Mouse (Mus musculus) intestine, embryonic 14.5 days (tissue): ENCODE results near the gene Ulk4. TPM values are rescaled to one million over a fixed set of nuclear protein-coding genes. Genes with fewer than 3 reads are reported as not detected.

Experiments used
- ATAC-seq: fragments of 200-750 bp; cut with Nextera tagmentation; replicated peaks from 2 replicates; pipeline ENCODE4 v1.8.0; 2017; ENCODE audit warnings: low read depth, moderate number of reproducible peaks, moderate TSS enrichment, moderate library complexity; ENCODE audit not compliant: low FRiP score, low TSS enrichment
- DNase-seq: peaks from one replicate; pipeline ENCODE4 v3.0.0-alpha.2; 2018; ENCODE audit warnings: low spot score
- H3K27ac ChIP-seq: fragments of 300-500 bp; sonication (generic); 2 replicates; pipeline ENCODE4 v1.5.1; 2014; ENCODE audit warnings: low read depth, mild to moderate bottlenecking, control low read depth
- H3K27me3 ChIP-seq: fragments of 300-500 bp; sonication (generic); replicated peaks from 2 replicates; pipeline ENCODE4 v1.6.1; 2014; ENCODE audit warnings: low read length, control low read depth; ENCODE audit not compliant: control insufficient read depth, insufficient read depth
- H3K36me3 ChIP-seq: fragments of 300-500 bp; sonication (generic); 2 replicates; pipeline ENCODE4 v1.6.1; 2014; ENCODE audit warnings: low read length, control low read depth; ENCODE audit not compliant: control insufficient read depth, insufficient read depth
- H3K4me1 ChIP-seq: fragments of 300-500 bp; sonication (generic); replicated peaks from 2 replicates; pipeline ENCODE4 v1.6.1; 2014; ENCODE audit warnings: low read length, control low read depth, mixed read lengths; ENCODE audit not compliant: control insufficient read depth, insufficient read depth
- H3K4me2 ChIP-seq: fragments of 300-500 bp; sonication (generic); 2 replicates; pipeline ENCODE4 v1.6.1; 2014; ENCODE audit warnings: low read length
- H3K4me3 ChIP-seq: fragments of 300-500 bp; sonication (generic); 2 replicates; pipeline ENCODE4 v1.5.1; 2014; ENCODE audit warnings: low read depth, low read length, control low read depth, mixed read lengths
- H3K9ac ChIP-seq: fragments of 300-500 bp; sonication (generic); 2 replicates; pipeline ENCODE4 v1.6.1; 2014; ENCODE audit warnings: mild to moderate bottlenecking, low read length
- H3K9me3 ChIP-seq: fragments of 300-500 bp; sonication (generic); 2 replicates; pipeline ENCODE4 v1.6.1; 2016; ENCODE audit warnings: low read length, control low read depth; ENCODE audit not compliant: control insufficient read depth
- WGBS: fragments of 180-500 bp; shearing (Covaris S2); extraction: QIAGEN DNeasy Blood & Tissue Kit; methylation state at CpG from one replicate; pipeline ENCODE4 v1.1.7; 2014; 5-methylcytosine and 5-hydroxymethylcytosine counted together
- polyA plus RNA-seq: library from polyadenylated mRNA; unstranded; fragments of >200 nt; fragmentation: Nextera tagmentation; extraction: Ambion mirVana; gene quantifications from 2 replicates; pipeline ENCODE4 v1.2.1, GENCODE M21; 2014

Gene Ulk4
- 113 and 122 TPM in 2 replicates for polyA plus RNA-seq

GRCm38 (mm10) chr9:121277118-121278060, at the start of gene Ulk4:
TSS of gene Ulk4 (minus strand) at chr9:121277197.
- Histone ChIP-seq H3K4me2 (peak within 1 kb of the TSS; percentile 72), H3K9ac (peak within 1 kb of the TSS; percentile 61), H3K36me3 (no peaks in the 10 kb centered on the region), H3K4me1 (0 out of 2 replicates have a peak, but pooled peaks cover 5% of the 10 kb centered on the region), H3K9me3 (no peaks in the 10 kb centered on the region), H3K27ac (peak within 1 kb of the TSS; percentile 81), H3K27me3 (no peaks in the 10 kb centered on the region), H3K4me3 (peak within 1 kb of the TSS; percentile 78)
- DNase-seq (peak; percentile 99), ATAC-seq (peak; percentile 97)
- WGBS, result under 1% methylated on average over 59 of the region's 59 CpGs

DNA sequence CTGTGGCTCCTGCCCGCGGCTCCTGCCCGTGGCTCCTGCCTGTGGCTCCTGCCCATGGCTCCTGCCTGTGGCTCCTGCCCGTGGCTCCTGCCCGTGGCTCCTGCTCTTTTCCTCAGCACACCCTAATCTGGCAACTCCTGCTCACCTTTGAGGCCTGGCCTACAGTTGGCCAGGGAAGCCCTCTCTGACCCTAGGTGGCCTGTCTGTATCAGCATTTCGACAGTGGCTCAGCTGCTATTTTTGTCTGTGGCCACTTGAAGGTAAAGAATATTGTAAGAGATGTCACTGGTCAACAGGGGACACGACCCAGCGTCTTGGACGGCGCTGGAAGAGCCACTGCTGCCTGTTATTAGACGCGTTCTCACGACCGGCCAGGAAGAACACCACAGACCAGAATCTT, 45.0 kb upstream of the Ulk4 start:
- no peak for ATAC-seq
- H3K36me3 ChIP-seq, result no peaks in the 10 kb centered on the region

GRCm38 (mm10) chr9:121321118-121321517, 44.1 kb upstream of the Ulk4 start:
- Histone ChIP-seq H3K9me3 (no peaks in the 10 kb centered on the region), H3K27ac (no peak overlapping the region), H3K9ac (no peak overlapping the region), H3K36me3 (no peaks in the 10 kb centered on the region), H3K4me1 (peaks cover 14% of the 10 kb centered on the region), H3K27me3 (no peaks in the 10 kb centered on the region), H3K4me2 (no peak overlapping the region), H3K4me3 (no peak overlapping the region)
- ATAC-seq (no peak), DNase-seq (no peak)
- 98% methylated on average over 2 of the region's 2 CpGs for WGBS

More for the DNA sequence above, 45.0 kb upstream of the Ulk4 start:
- WGBS, result 96% methylated on average over 14 of the region's 14 CpGs
- Histone ChIP-seq H3K4me3 (no peak overlapping the region), H3K4me1 (peaks cover 9% of the 10 kb centered on the region), H3K27ac (no peak overlapping the region), H3K9ac (no peak overlapping the region), H3K4me2 (no peak overlapping the region), H3K27me3 (no peaks in the 10 kb centered on the region), H3K9me3 (no peaks in the 10 kb centered on the region)
- no peak for DNase-seq

DNA sequence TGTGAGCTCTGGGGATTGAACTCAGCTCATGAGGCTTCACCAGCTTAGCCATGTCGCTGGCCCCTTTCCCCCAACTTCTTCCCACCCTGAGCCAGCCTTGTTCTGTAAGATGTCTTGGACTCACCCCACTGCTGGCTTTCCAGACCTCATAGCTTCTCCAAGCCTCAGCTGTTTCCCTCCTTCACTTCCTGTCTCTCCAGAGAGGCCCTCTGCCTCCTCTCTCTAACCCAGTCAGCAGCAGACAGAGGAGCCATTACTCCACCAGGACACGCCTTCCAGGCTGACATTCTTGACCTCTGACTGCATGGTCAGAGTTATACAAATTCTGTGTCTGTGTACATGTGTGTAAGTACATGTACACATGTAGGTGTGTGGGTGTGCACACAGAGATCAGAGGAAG, 43.4 kb upstream of the Ulk4 start:
- DNase-seq (no peak), ATAC-seq (0 out of 2 replicates have a peak, but pooled peaks have one; percentile 19)
- H3K27ac ChIP-seq, result no peak overlapping the region
- H3K27me3 ChIP-seq, result no peaks in the 10 kb centered on the region
- H3K9ac ChIP-seq, result no peak overlapping the region
- H3K4me3 ChIP-seq, result no peak overlapping the region
- no peak overlapping the region for H3K4me2 ChIP-seq
- WGBS, result 45% methylated on average over 2 of the region's 2 CpGs
- H3K36me3 ChIP-seq, result no peaks in the 10 kb centered on the region
- H3K9me3 ChIP-seq, result no peaks in the 10 kb centered on the region
- H3K4me1 ChIP-seq, result peaks cover 14% of the 10 kb centered on the region

DNA sequence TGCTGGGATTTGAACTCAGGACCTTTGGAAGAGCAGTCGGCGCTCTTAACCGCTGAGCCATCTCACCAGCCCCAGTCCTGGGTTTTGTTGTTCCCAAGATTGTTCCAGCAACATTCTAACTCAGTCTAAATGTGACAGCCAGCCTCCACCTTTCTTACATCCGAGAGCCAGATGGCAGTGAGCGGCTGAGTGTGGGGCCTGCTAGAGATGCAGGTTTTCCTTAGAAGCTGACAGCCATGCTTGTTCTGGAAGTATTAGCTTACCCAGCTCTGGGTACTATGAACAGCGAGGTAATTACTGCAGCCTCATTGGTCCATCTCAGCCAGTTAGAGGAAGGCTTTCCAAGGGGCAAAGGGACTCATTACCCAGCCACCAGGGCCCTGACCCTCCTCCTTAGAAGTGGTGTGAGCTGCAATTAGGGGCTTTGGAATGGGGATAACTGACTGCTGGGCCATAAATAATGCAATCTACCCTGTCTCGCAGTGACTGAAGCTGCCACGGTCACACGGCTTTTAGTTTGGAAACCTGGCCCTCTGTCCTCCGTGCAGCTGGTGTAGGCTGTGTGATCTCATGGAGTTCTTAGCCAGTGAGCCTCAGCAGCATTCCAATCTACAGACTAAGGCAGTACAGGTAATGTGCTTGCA, 42.4 kb upstream of the Ulk4 start:
- H3K4me2 ChIP-seq, result no peak overlapping the region
- DNase-seq (no peak), ATAC-seq (no peak)
- H3K9ac ChIP-seq, result no peak overlapping the region
- no peaks in the 10 kb centered on the region for H3K27me3 ChIP-seq
- no peak overlapping the region for H3K4me3 ChIP-seq
- no peaks in the 10 kb centered on the region for H3K36me3 ChIP-seq
- H3K4me1 ChIP-seq, result peaks cover 23% of the 10 kb centered on the region
- no peak overlapping the region; the same call in 1 of the 2 replicates for H3K27ac ChIP-seq
- no peaks in the 10 kb centered on the region for H3K9me3 ChIP-seq
- WGBS, result 63% methylated on average over 10 of the region's 10 CpGs

- H3K27me3 ChIP-seq, result no peaks in the 10 kb centered on the region
- H3K9me3 ChIP-seq, result no peaks in the 10 kb centered on the region
- H3K27ac ChIP-seq, result no peak overlapping the region; the same call in 1 of the 2 replicates
- DNase-seq (no peak), ATAC-seq (no peak)
- no peak overlapping the region for H3K9ac ChIP-seq
- no peaks in the 10 kb centered on the region for H3K36me3 ChIP-seq
- H3K4me1 ChIP-seq, result peaks cover 38% of the 10 kb centered on the region
- no peak overlapping the region for H3K4me2 ChIP-seq
- WGBS, result 64% methylated on average over 12 of the region's 12 CpGs
- H3K4me3 ChIP-seq, result no peak overlapping the region
Measured at GRCm38 (mm10) chr9:121316621-121317405, 39.8 kb upstream of the Ulk4 start.

DNA sequence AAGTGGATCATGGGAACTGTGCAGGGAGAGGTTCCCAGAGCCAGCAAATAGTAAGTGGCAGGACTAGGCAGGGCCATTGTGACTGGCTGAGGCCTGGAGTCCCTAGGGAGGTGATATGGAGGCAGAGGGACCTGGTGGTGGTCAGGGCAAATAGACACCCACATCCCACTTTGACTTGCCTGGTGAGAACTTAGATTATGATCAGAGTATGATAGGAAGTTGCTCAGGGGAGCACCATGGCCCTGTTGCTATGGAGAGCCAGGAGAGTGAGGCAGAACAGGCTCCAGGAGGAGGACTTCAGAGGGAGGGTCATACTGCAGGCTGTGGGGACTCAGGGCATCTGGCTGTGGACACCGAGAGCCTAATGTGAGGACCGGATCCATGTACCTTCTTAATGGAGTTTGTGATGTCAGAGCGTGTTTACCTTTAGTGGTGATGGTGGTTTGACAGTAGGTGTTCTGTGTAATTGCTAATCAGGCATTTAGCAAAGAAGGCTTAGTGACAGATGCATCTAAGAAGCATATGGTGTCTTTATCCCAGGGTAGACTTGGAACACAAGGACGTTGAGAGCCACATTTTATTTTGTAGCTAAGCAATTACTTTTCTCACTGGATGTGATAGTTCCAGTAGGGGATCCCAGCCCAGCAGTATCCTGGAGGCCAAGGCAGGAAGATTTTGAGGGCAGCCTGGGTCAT, 39.1 kb upstream of the Ulk4 start:
- no peaks in the 10 kb centered on the region for H3K36me3 ChIP-seq
- no peak overlapping the region for H3K27ac ChIP-seq
- no peak overlapping the region for H3K4me2 ChIP-seq
- H3K4me1 ChIP-seq, result peaks cover 39% of the 10 kb centered on the region
- WGBS, result 69% methylated on average over 4 of the region's 4 CpGs
- DNase-seq (no peak), ATAC-seq (no peak)
- no peaks in the 10 kb centered on the region for H3K27me3 ChIP-seq
- H3K4me3 ChIP-seq, result no peak overlapping the region
- H3K9me3 ChIP-seq, result no peaks in the 10 kb centered on the region
- no peak overlapping the region for H3K9ac ChIP-seq
